Mouse (Mus musculus) MEL (cell line): ENCODE measurements around the gene Malsu1.

Experiments used
- CHD1 ChIP-seq: IDR thresholded peaks from 2 replicates; pipeline ENCODE4 v1.6.1; 2012; ENCODE audit warnings: low read depth, mild to moderate bottlenecking, inconsistent platforms, low read length, improper control_type of control experiment
- CTCF ChIP-seq, 3 experiments: IDR thresholded peaks in 2 of 3; conservative IDR thresholded peaks in 1 of 3; 2 replicates each; pipeline ENCODE4 v1.5.1; 2011 to 2012; ENCODE audit warnings: low read length in 3 of 3, low read depth in 2 of 3, mild to moderate bottlenecking in 2 of 3, improper control_type of control experiment in 1 of 3, inconsistent platforms in 1 of 3, mixed read lengths in 1 of 3, moderate library complexity in 1 of 3; ENCODE audit not compliant: control insufficient read depth in 1 of 3, insufficient read depth in 1 of 3, poor library complexity in 1 of 3, severe bottlenecking in 1 of 3
- MAX ChIP-seq: IDR thresholded peaks from 2 replicates; pipeline ENCODE4 v1.6.1; 2011; ENCODE audit warnings: low read length, improper control_type of control experiment
- POLR2A ChIP-seq, 2 experiments: IDR thresholded peaks; 2 replicates each; pipeline ENCODE4 v1.6.1; 2011 to 2012; ENCODE audit warnings: low read length in 2 of 2, mild to moderate bottlenecking in 2 of 2, control low read depth in 1 of 2, improper control_type of control experiment in 1 of 2, low read depth in 1 of 2, moderate library complexity in 1 of 2; ENCODE audit not compliant: control insufficient read depth in 1 of 2, insufficient read depth in 1 of 2, poor library complexity in 1 of 2

- TF ChIP-seq MAX (no peak), CTCF (IDR thresholded peaks at IDR 0.05 in 2 of 3, conservative IDR thresholded peaks at IDR 0.05 in 1 of 3; ENCODE audit: control insufficient read depth in 1 of 3, insufficient read depth in 1 of 3, low read depth in 2 of 3, low read length in 3 of 3, poor library complexity in 1 of 3, severe bottlenecking in 1 of 3) (no peak), CHD1 (no peak), POLR2A (IDR thresholded peaks at IDR 0.05; ENCODE audit: control insufficient read depth in 1 of 2, insufficient read depth in 1 of 2, low read depth in 1 of 2, low read length in 2 of 2, poor library complexity in 1 of 2) (no peak)
These were observed 46.8 kb downstream of the Malsu1 start for GRCm38 (mm10) chr6:49120370-49120769.
